Mouse (Mus musculus) heart, embryonic 11.5 days (tissue): ENCODE results near the gene Snx4. TPM values are rescaled to one million over a fixed set of nuclear protein-coding genes. Genes with fewer than 3 reads are reported as not detected.

Experiments
- ATAC-seq: fragments of 200-750 bp; cut with Nextera tagmentation; replicated peaks from 2 replicates; pipeline ENCODE4 v1.8.0; 2017; ENCODE audit warnings: moderate library complexity; ENCODE audit not compliant: insufficient number of reproducible peaks, low FRiP score, low TSS enrichment
- H3K27ac ChIP-seq: fragments of 300-500 bp; sonication (generic); 2 replicates; pipeline ENCODE4 v1.5.1; 2014; ENCODE audit warnings: mild to moderate bottlenecking, low read depth, low read length
- H3K27me3 ChIP-seq: fragments of 300-500 bp; sonication (generic); 2 replicates; pipeline ENCODE4 v1.6.1; 2014; ENCODE audit warnings: mild to moderate bottlenecking, low read length, mixed read lengths; ENCODE audit not compliant: control insufficient read depth, insufficient read depth
- H3K36me3 ChIP-seq: fragments of 300-500 bp; sonication (generic); 2 replicates; pipeline ENCODE4 v1.6.1; 2014; ENCODE audit warnings: mild to moderate bottlenecking, low read length, moderate library complexity, mixed read lengths; ENCODE audit not compliant: control insufficient read depth, insufficient read depth
- H3K4me1 ChIP-seq: fragments of 300-500 bp; sonication (generic); 2 replicates; pipeline ENCODE4 v1.6.1; 2014; ENCODE audit warnings: low read length; ENCODE audit not compliant: control insufficient read depth, insufficient read depth
- H3K4me2 ChIP-seq: fragments of 300-500 bp; sonication (generic); 2 replicates; pipeline ENCODE4 v1.6.1; 2014; ENCODE audit warnings: mild to moderate bottlenecking, moderate library complexity
- H3K4me3 ChIP-seq: fragments of 300-500 bp; sonication (generic); 2 replicates; pipeline ENCODE4 v1.5.1; 2014; ENCODE audit warnings: low read depth, low read length
- H3K9ac ChIP-seq: fragments of 300-500 bp; sonication (generic); 2 replicates; pipeline ENCODE4 v1.6.1; 2014; ENCODE audit warnings: mild to moderate bottlenecking, low read depth, low read length, moderate library complexity
- H3K9me3 ChIP-seq: fragments of 300-500 bp; sonication (generic); replicated peaks from 2 replicates; pipeline ENCODE4 v1.6.1; 2016; ENCODE audit warnings: low read length; ENCODE audit not compliant: control insufficient read depth
- WGBS: fragments of 180-500 bp; shearing (Covaris S2); extraction: QIAGEN DNeasy Blood & Tissue Kit; methylation state at CpG from one replicate; pipeline ENCODE4 v1.1.7; 2014; ENCODE audit not compliant: insufficient replicate concordance; 5-methylcytosine and 5-hydroxymethylcytosine counted together
- polyA plus RNA-seq: library from polyadenylated mRNA; unstranded; fragments of >200 nt; fragmentation: Nextera tagmentation; extraction: Ambion mirVana; gene quantifications from 2 replicates; pipeline ENCODE4 v1.2.1, GENCODE M21; 2014

Gene Snx4
- polyA plus RNA-seq, 1 experiment from 2014 or later: 75.2 TPM

GRCm38 (mm10) chr16:33292241-33292640 is 41.0 kb downstream of the Snx4 start:
- ATAC-seq: no peak
- H3K36me3 ChIP-seq: peaks cover 50% of the 10 kb centered on the region

GRCm38 (mm10) chr16:33294681-33295080 is 43.4 kb downstream of the Snx4 start:
- Histone ChIP-seq H3K27ac (no peak overlapping the region), H3K27me3 (no peaks in the 10 kb centered on the region), H3K9me3 (no peaks in the 10 kb centered on the region), H3K9ac (no peak overlapping the region), H3K4me2 (no peak overlapping the region), H3K4me1 (no peaks in the 10 kb centered on the region), H3K36me3 (peaks cover 50% of the 10 kb centered on the region), H3K4me3 (no peak overlapping the region)
- 88% methylated on average over 7 of the region's 7 CpGs for WGBS
- ATAC-seq: no peak

More at GRCm38 (mm10) chr16:33292241-33292640, 41.0 kb downstream of the Snx4 start:
- H3K9me3 ChIP-seq: no peaks in the 10 kb centered on the region
- H3K9ac ChIP-seq: no peak overlapping the region
- H3K4me2 ChIP-seq: no peak overlapping the region
- H3K4me1 ChIP-seq: no peaks in the 10 kb centered on the region
- H3K4me3 ChIP-seq: no peak overlapping the region
- WGBS: 98% methylated on average over 7 of the region's 7 CpGs
- no peak overlapping the region for H3K27ac ChIP-seq
- no peaks in the 10 kb centered on the region for H3K27me3 ChIP-seq

DNA sequence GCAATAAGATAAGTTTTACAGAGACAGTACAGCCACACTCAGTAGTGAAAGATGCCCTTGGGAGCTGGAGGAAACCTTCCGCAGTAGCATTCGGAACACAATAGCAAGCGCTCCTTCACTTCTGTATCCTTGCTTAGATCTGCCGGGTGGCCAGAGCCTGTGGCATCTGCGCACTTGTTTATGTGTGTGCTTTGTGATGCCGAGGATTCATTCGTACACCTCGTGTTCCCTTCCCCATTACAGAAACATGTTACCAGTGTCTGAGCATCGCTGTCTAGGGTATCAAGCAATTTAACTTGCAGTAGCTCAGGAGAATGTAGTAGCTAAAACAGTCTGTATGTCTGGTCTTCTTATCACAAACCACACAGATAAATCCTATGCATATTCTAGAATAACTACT is 44.1 kb downstream of the Snx4 start:
- H3K9ac ChIP-seq: no peak overlapping the region
- no peak overlapping the region for H3K27ac ChIP-seq
- peaks cover 50% of the 10 kb centered on the region for H3K36me3 ChIP-seq
- H3K4me3 ChIP-seq: no peak overlapping the region
- H3K27me3 ChIP-seq: no peaks in the 10 kb centered on the region
- H3K9me3 ChIP-seq: no peaks in the 10 kb centered on the region
- no peaks in the 10 kb centered on the region for H3K4me1 ChIP-seq
- 92% methylated on average over 9 of the region's 9 CpGs for WGBS
- no peak for ATAC-seq
- H3K4me2 ChIP-seq: no peak overlapping the region

DNA sequence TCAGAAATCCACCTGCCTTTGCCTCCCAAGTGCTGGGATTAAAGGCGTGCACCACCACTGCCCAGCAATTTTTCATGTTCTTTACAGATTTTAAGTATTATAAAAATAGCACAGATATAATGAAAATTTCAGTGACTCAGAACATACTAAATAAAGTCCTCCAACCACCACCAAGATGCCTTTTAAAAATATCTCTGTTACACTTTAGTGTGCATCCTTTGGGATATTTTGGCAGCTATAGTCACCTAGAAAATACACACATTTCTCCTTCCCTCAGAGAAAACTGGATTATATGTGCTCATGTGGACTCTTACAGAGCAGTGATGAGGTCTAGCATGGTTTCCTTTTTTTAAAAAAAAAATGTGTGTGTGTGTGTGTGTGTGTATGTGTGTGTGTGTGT is 46.3 kb downstream of the Snx4 start:
- 88% methylated on average over 1 of the region's 1 CpGs for WGBS
- Histone ChIP-seq H3K27ac (no peak overlapping the region), H3K4me3 (no peak overlapping the region), H3K9me3 (no peaks in the 10 kb centered on the region), H3K9ac (no peak overlapping the region), H3K27me3 (no peaks in the 10 kb centered on the region), H3K4me1 (no peaks in the 10 kb centered on the region), H3K36me3 (peaks cover 39% of the 10 kb centered on the region), H3K4me2 (no peak overlapping the region)
- ATAC-seq: no peak

GRCm38 (mm10) chr16:33306633-33307070 is 55.4 kb downstream of the Snx4 start:
- Histone ChIP-seq H3K9me3 (no peaks in the 10 kb centered on the region), H3K4me1 (no peaks in the 10 kb centered on the region), H3K4me2 (peak overlapping the region; percentile 19; the same call in 1 of the 2 replicates), H3K36me3 (peaks cover 3% of the 10 kb centered on the region; the same call in 1 of the 2 replicates), H3K4me3 (no peak overlapping the region), H3K9ac (no peak overlapping the region), H3K27me3 (no peaks in the 10 kb centered on the region), H3K27ac (no peak overlapping the region)
- ATAC-seq: no peak
- 17% methylated on average over 4 of the region's 4 CpGs for WGBS

DNA sequence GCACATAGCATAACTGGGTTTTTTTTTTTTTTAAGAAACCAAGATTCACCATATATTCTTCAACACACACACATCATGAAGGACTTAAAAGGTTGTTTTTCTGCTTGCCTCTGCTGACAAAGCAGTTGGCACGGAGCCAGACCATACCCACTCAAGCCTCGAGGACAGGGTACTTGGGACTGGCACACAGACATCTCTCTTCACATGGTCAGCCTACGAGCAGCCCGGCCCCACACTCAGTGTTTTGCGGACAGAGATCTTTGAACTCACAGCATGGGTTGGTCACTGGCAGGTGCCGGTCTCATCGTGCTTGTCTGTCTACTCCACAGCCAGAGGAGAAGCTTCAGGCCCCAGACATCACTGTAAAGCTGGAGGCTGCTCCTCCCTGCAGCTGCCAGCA is 56.5 kb downstream of the Snx4 start:
- Histone ChIP-seq H3K27me3 (no peaks in the 10 kb centered on the region), H3K9me3 (no peaks in the 10 kb centered on the region), H3K4me1 (no peaks in the 10 kb centered on the region), H3K9ac (no peak overlapping the region), H3K36me3 (peaks cover 3% of the 10 kb centered on the region; the same call in 1 of the 2 replicates), H3K27ac (no peak overlapping the region), H3K4me3 (no peak overlapping the region), H3K4me2 (no peak overlapping the region)
- 78% methylated on average over 7 of the region's 7 CpGs for WGBS
- ATAC-seq: no peak

GRCm38 (mm10) chr16:33309066-33309465 is 57.8 kb downstream of the Snx4 start:
- 84% methylated on average over 3 of the region's 3 CpGs for WGBS
- H3K4me3 ChIP-seq: no peak overlapping the region
- H3K27me3 ChIP-seq: no peaks in the 10 kb centered on the region
- H3K27ac ChIP-seq: no peak overlapping the region
- H3K4me2 ChIP-seq: no peak overlapping the region
- no peak overlapping the region for H3K9ac ChIP-seq
- peaks cover 3% of the 10 kb centered on the region; the same call in 1 of the 2 replicates for H3K36me3 ChIP-seq
- H3K9me3 ChIP-seq: no peaks in the 10 kb centered on the region
- no peak for ATAC-seq
- no peaks in the 10 kb centered on the region for H3K4me1 ChIP-seq

GRCm38 (mm10) chr16:33315611-33316010 is 64.4 kb downstream of the Snx4 start:
- H3K9me3 ChIP-seq: no peaks in the 10 kb centered on the region
- H3K36me3 ChIP-seq: no peaks in the 10 kb centered on the region
- H3K4me1 ChIP-seq: 0 out of 2 replicates have a peak, but pooled peaks cover 2% of the 10 kb centered on the region
- WGBS: 75% methylated on average over 4 of the region's 4 CpGs
- H3K4me3 ChIP-seq: no peak overlapping the region
- H3K27me3 ChIP-seq: no peaks in the 10 kb centered on the region
- no peak overlapping the region for H3K27ac ChIP-seq
- no peak overlapping the region for H3K4me2 ChIP-seq
- ATAC-seq: no peak
- H3K9ac ChIP-seq: no peak overlapping the region

DNA sequence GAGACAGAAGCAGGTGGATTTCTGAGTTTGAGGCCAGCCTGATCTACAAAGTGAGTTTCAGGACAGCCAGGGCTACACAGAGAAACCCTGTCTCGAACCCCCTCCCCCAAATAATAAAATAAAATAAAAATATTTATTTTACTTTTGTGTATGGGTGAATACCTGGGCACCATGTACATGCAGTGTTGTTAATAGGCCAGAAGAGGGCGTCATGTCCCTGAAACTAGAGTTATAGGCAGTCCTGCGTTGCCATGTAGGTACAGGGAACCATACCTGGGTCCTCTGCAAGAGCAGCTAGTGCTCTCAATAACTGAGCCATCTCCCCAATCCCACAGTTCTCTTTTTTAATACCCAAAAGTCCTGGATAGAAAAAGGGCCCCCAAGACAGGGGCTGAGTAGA is 66.4 kb downstream of the Snx4 start:
- no peaks in the 10 kb centered on the region for H3K9me3 ChIP-seq
- no peak for ATAC-seq

More for the DNA sequence above, 66.4 kb downstream of the Snx4 start:
- WGBS: 53% methylated on average over 3 of the region's 3 CpGs
- Histone ChIP-seq H3K27me3 (no peaks in the 10 kb centered on the region), H3K9ac (no peak overlapping the region), H3K27ac (no peak overlapping the region), H3K36me3 (no peaks in the 10 kb centered on the region), H3K4me3 (no peak overlapping the region), H3K4me1 (0 out of 2 replicates have a peak, but pooled peaks cover 2% of the 10 kb centered on the region), H3K4me2 (no peak overlapping the region)
